Mouse (Mus musculus) spleen, adult 18-20 months (tissue): ENCODE results near the gene Ptprg.
"Not testable (repeated sequence)": the region's sequence is repeated elsewhere in the genome, so short reads cannot be mapped to it uniquely, and the experiment has no call there.

Source experiments
- DNase-seq, 2 experiments: peaks; one replicate each; pipeline ENCODE4 v3.0.0; 2022; ENCODE audit warnings: mixed read lengths in 2 of 2

Ptprg gene

GRCm38 (mm10) chr14:11759356-11759755 is 206.0 kb downstream of the Ptprg start:
- no peak for DNase-seq

- DNase-seq: no peak
Observed at GRCm38 (mm10) chr14:11762995-11763394, 209.7 kb downstream of the Ptprg start.

- no peak for DNase-seq
Observed at GRCm38 (mm10) chr14:11772736-11773135, 219.4 kb downstream of the Ptprg start.

- DNase-seq: no peak
Observed at GRCm38 (mm10) chr14:11774476-11775037, 221.2 kb downstream of the Ptprg start.

GRCm38 (mm10) chr14:11775204-11775603 is 221.9 kb downstream of the Ptprg start:
- DNase-seq: no peak

- DNase-seq: no peak
Observed at GRCm38 (mm10) chr14:11775951-11776495, 222.7 kb downstream of the Ptprg start.

- DNase-seq: no peak
Observed at GRCm38 (mm10) chr14:11776566-11776965, 223.2 kb downstream of the Ptprg start.

- no peak for DNase-seq
Observed at GRCm38 (mm10) chr14:11791190-11791589, 237.9 kb downstream of the Ptprg start.

- no peak for DNase-seq
Observed at GRCm38 (mm10) chr14:11793847-11794246, 240.5 kb downstream of the Ptprg start.

- DNase-seq: no peak
Observed at GRCm38 (mm10) chr14:11802355-11803035, 249.2 kb downstream of the Ptprg start.

GRCm38 (mm10) chr14:11806674-11807073 is 253.3 kb downstream of the Ptprg start:
- DNase-seq: no peak

- no peak for DNase-seq
Observed at GRCm38 (mm10) chr14:11807465-11807864, 254.1 kb downstream of the Ptprg start.

GRCm38 (mm10) chr14:11811142-11811761 is 257.9 kb downstream of the Ptprg start:
- DNase-seq: no peak

GRCm38 (mm10) chr14:11812291-11812690 is 259.0 kb downstream of the Ptprg start:
- DNase-seq: no peak

GRCm38 (mm10) chr14:11814811-11815210 is 261.5 kb downstream of the Ptprg start:
- not testable (repeated sequence) for DNase-seq

GRCm38 (mm10) chr14:11817236-11817635 is 263.9 kb downstream of the Ptprg start:
- DNase-seq: no peak

GRCm38 (mm10) chr14:11818054-11818453 is 264.7 kb downstream of the Ptprg start:
- DNase-seq: no peak

- DNase-seq: no peak
Observed at GRCm38 (mm10) chr14:11818721-11819120, 265.4 kb downstream of the Ptprg start.

GRCm38 (mm10) chr14:11819326-11819725 is 266.0 kb downstream of the Ptprg start:
- no peak for DNase-seq

GRCm38 (mm10) chr14:11822830-11823700 is 269.7 kb downstream of the Ptprg start:
- DNase-seq: no peak

GRCm38 (mm10) chr14:11823701-11824095 is 270.4 kb downstream of the Ptprg start:
- no peak for DNase-seq

- DNase-seq: no peak
Observed at GRCm38 (mm10) chr14:11824915-11825314, 271.6 kb downstream of the Ptprg start.

- DNase-seq: no peak
Observed at GRCm38 (mm10) chr14:11825551-11825950, 272.2 kb downstream of the Ptprg start.
